Mouse (Mus musculus): ENCODE data around the gene Nxph1. TPM values are rescaled to one million over a fixed set of nuclear protein-coding genes. Genes with fewer than 3 reads are reported as not detected.

Gene Nxph1
- polyA plus RNA-seq, 1 experiment from 2014 or later, result 1.1 TPM

GRCm38 (mm10) chr6:8996301-8996943 lies 48.2 kb downstream of the Nxph1 start:
- Histone ChIP-seq H3K9me3 (no peaks in the 10 kb centered on the region), H3K4me1 (0 out of 2 replicates have a peak, but pooled peaks cover 3% of the 10 kb centered on the region), H3K4me2 (replicated peaks) (no peak overlapping the region), H3K36me3 (no peaks in the 10 kb centered on the region), H3K4me3 (no peak overlapping the region), H3K27me3 (no peaks in the 10 kb centered on the region), H3K27ac (no peak overlapping the region), H3K9ac (no peak overlapping the region)
- ATAC-seq (ENCODE audit: insufficient number of reproducible peaks, insufficient read depth, low FRiP score, low TSS enrichment), result no peak
- WGBS, result 54% methylated on average over 12 of the region's 12 CpGs

- ATAC-seq (ENCODE audit: insufficient number of reproducible peaks, insufficient read depth, low FRiP score, low TSS enrichment), result no peak
- no peak overlapping the region for H3K4me3 ChIP-seq
- no peaks in the 10 kb centered on the region for H3K27me3 ChIP-seq
- H3K27ac ChIP-seq, result no peak overlapping the region
- no peak overlapping the region for H3K4me2 ChIP-seq (replicated peaks)
- no peaks in the 10 kb centered on the region for H3K9me3 ChIP-seq
- H3K36me3 ChIP-seq, result no peaks in the 10 kb centered on the region
- 0 out of 2 replicates have a peak, but pooled peaks cover 3% of the 10 kb centered on the region for H3K4me1 ChIP-seq
- WGBS, result 75% methylated on average over 2 of the region's 2 CpGs
- H3K9ac ChIP-seq, result no peak overlapping the region
Observed at GRCm38 (mm10) chr6:8997326-8997725, 49.1 kb downstream of the Nxph1 start.

- H3K9me3 ChIP-seq, result no peaks in the 10 kb centered on the region
- H3K9ac ChIP-seq, result no peak overlapping the region
- no peaks in the 10 kb centered on the region for H3K36me3 ChIP-seq
- H3K4me2 ChIP-seq (replicated peaks), result no peak overlapping the region
- no peak overlapping the region for H3K4me3 ChIP-seq
- WGBS, result 62% methylated on average over 3 of the region's 3 CpGs
- H3K27ac ChIP-seq, result no peak overlapping the region
- ATAC-seq (ENCODE audit: insufficient number of reproducible peaks, insufficient read depth, low FRiP score, low TSS enrichment), result no peak
- no peaks in the 10 kb centered on the region for H3K27me3 ChIP-seq
- no peaks in the 10 kb centered on the region for H3K4me1 ChIP-seq
Observed at GRCm38 (mm10) chr6:9002686-9003085, 54.5 kb downstream of the Nxph1 start.

GRCm38 (mm10) chr6:9026631-9027030 lies 78.4 kb downstream of the Nxph1 start:
- H3K36me3 ChIP-seq, result no peaks in the 10 kb centered on the region

GRCm38 (mm10) chr6:9027146-9027545 lies 78.9 kb downstream of the Nxph1 start:
- no peaks in the 10 kb centered on the region for H3K36me3 ChIP-seq
- no peak overlapping the region for H3K27ac ChIP-seq
- no peaks in the 10 kb centered on the region for H3K9me3 ChIP-seq
- no peak for ATAC-seq (ENCODE audit: insufficient number of reproducible peaks, insufficient read depth, low FRiP score, low TSS enrichment)
- H3K9ac ChIP-seq, result no peak overlapping the region
- H3K4me3 ChIP-seq, result no peak overlapping the region
- H3K4me2 ChIP-seq (replicated peaks), result no peak overlapping the region
- H3K4me1 ChIP-seq, result no peaks in the 10 kb centered on the region
- 64% methylated on average over 4 of the region's 4 CpGs for WGBS
- H3K27me3 ChIP-seq, result no peaks in the 10 kb centered on the region

More at GRCm38 (mm10) chr6:9026631-9027030, 78.4 kb downstream of the Nxph1 start:
- WGBS, result 88% methylated on average over 1 of the region's 1 CpGs
- Histone ChIP-seq H3K4me1 (no peaks in the 10 kb centered on the region), H3K9me3 (no peaks in the 10 kb centered on the region), H3K4me3 (no peak overlapping the region), H3K4me2 (replicated peaks) (no peak overlapping the region), H3K27ac (no peak overlapping the region), H3K27me3 (no peaks in the 10 kb centered on the region), H3K9ac (no peak overlapping the region)
- ATAC-seq (ENCODE audit: insufficient number of reproducible peaks, insufficient read depth, low FRiP score, low TSS enrichment), result no peak

- Histone ChIP-seq H3K4me1 (no peaks in the 10 kb centered on the region), H3K9ac (no peak overlapping the region), H3K4me3 (no peak overlapping the region), H3K27ac (no peak overlapping the region), H3K27me3 (no peaks in the 10 kb centered on the region), H3K4me2 (replicated peaks) (no peak overlapping the region), H3K36me3 (no peaks in the 10 kb centered on the region), H3K9me3 (no peaks in the 10 kb centered on the region)
- 80% methylated on average over 1 of the region's 1 CpGs for WGBS
- no peak for ATAC-seq (ENCODE audit: insufficient number of reproducible peaks, insufficient read depth, low FRiP score, low TSS enrichment)
Observed at GRCm38 (mm10) chr6:9028501-9028900, 80.3 kb downstream of the Nxph1 start.

GRCm38 (mm10) chr6:9039286-9039685 lies 91.1 kb downstream of the Nxph1 start:
- no peak overlapping the region for H3K27ac ChIP-seq
- 95% methylated on average over 1 of the region's 1 CpGs for WGBS
- no peaks in the 10 kb centered on the region for H3K36me3 ChIP-seq
- no peak overlapping the region for H3K4me2 ChIP-seq (replicated peaks)
- H3K4me1 ChIP-seq, result no peaks in the 10 kb centered on the region; the same call in 1 of the 2 replicates
- H3K9me3 ChIP-seq, result no peaks in the 10 kb centered on the region
- no peaks in the 10 kb centered on the region for H3K27me3 ChIP-seq
- no peak overlapping the region for H3K9ac ChIP-seq
- H3K4me3 ChIP-seq, result no peak overlapping the region
- no peak for ATAC-seq (ENCODE audit: insufficient number of reproducible peaks, insufficient read depth, low FRiP score, low TSS enrichment)

- no peak overlapping the region for H3K4me2 ChIP-seq (replicated peaks)
- H3K4me1 ChIP-seq, result no peaks in the 10 kb centered on the region; the same call in 1 of the 2 replicates
- H3K36me3 ChIP-seq, result no peaks in the 10 kb centered on the region
- WGBS, result 86% methylated on average over 3 of the region's 3 CpGs
- no peaks in the 10 kb centered on the region for H3K9me3 ChIP-seq
- no peaks in the 10 kb centered on the region for H3K27me3 ChIP-seq
- no peak overlapping the region for H3K9ac ChIP-seq
- no peak for ATAC-seq (ENCODE audit: insufficient number of reproducible peaks, insufficient read depth, low FRiP score, low TSS enrichment)
- no peak overlapping the region for H3K4me3 ChIP-seq
- H3K27ac ChIP-seq, result no peak overlapping the region
Observed at GRCm38 (mm10) chr6:9040991-9041390, 92.8 kb downstream of the Nxph1 start.

- no peak overlapping the region for H3K4me3 ChIP-seq
- no peak overlapping the region for H3K4me2 ChIP-seq (replicated peaks)
- no peak for ATAC-seq (ENCODE audit: insufficient number of reproducible peaks, insufficient read depth, low FRiP score, low TSS enrichment)
- H3K4me1 ChIP-seq, result no peaks in the 10 kb centered on the region; the same call in 1 of the 2 replicates
- 18% methylated on average over 1 of the region's 1 CpGs for WGBS
- H3K36me3 ChIP-seq, result no peaks in the 10 kb centered on the region
- H3K27me3 ChIP-seq, result no peaks in the 10 kb centered on the region
- no peak overlapping the region for H3K27ac ChIP-seq
- H3K9ac ChIP-seq, result no peak overlapping the region
- H3K9me3 ChIP-seq, result no peaks in the 10 kb centered on the region
Observed at GRCm38 (mm10) chr6:9042391-9042790, 94.2 kb downstream of the Nxph1 start.

GRCm38 (mm10) chr6:9046815-9047214 lies 98.6 kb downstream of the Nxph1 start:
- Histone ChIP-seq H3K27ac (no peak overlapping the region), H3K36me3 (no peaks in the 10 kb centered on the region), H3K9ac (no peak overlapping the region), H3K9me3 (no peaks in the 10 kb centered on the region), H3K4me2 (replicated peaks) (no peak overlapping the region), H3K4me1 (no peaks in the 10 kb centered on the region), H3K27me3 (no peaks in the 10 kb centered on the region), H3K4me3 (no peak overlapping the region)
- ATAC-seq (ENCODE audit: insufficient number of reproducible peaks, insufficient read depth, low FRiP score, low TSS enrichment), result no peak
- 22% methylated on average over 2 of the region's 2 CpGs for WGBS

GRCm38 (mm10) chr6:9061261-9062105 lies 113.3 kb downstream of the Nxph1 start:
- ATAC-seq (ENCODE audit: insufficient number of reproducible peaks, insufficient read depth, low FRiP score, low TSS enrichment), result no peak
- H3K4me2 ChIP-seq (replicated peaks), result no peak overlapping the region
- no peak overlapping the region for H3K27ac ChIP-seq
- no peaks in the 10 kb centered on the region for H3K9me3 ChIP-seq
- no peaks in the 10 kb centered on the region for H3K27me3 ChIP-seq
- H3K4me1 ChIP-seq, result no peaks in the 10 kb centered on the region
- WGBS, result 88% methylated on average over 4 of the region's 4 CpGs
- H3K9ac ChIP-seq, result no peak overlapping the region
- H3K4me3 ChIP-seq, result no peak overlapping the region
- no peaks in the 10 kb centered on the region for H3K36me3 ChIP-seq

GRCm38 (mm10) chr6:9066435-9066834 lies 118.2 kb downstream of the Nxph1 start:
- ATAC-seq (ENCODE audit: insufficient number of reproducible peaks, insufficient read depth, low FRiP score, low TSS enrichment), result no peak
- Histone ChIP-seq H3K4me2 (replicated peaks) (no peak overlapping the region), H3K9me3 (no peaks in the 10 kb centered on the region), H3K4me3 (no peak overlapping the region), H3K4me1 (no peaks in the 10 kb centered on the region), H3K27me3 (no peaks in the 10 kb centered on the region), H3K27ac (no peak overlapping the region), H3K36me3 (no peaks in the 10 kb centered on the region), H3K9ac (no peak overlapping the region)
- 62% methylated on average over 3 of the region's 3 CpGs for WGBS

All from embryonic facial prominence, embryonic 12.5 days (tissue).